In genomic region chr12:32381011-32381410, GRCm38 (mm10) we compare ENCODE assay signal across 9 mouse cellular contexts. TPM values are rescaled to one million over a fixed set of nuclear protein-coding genes. Genes with fewer than 3 reads are reported as not detected.
DNase-seq lines count a peak whose midpoint lies in the region; ATAC-seq and TF ChIP-seq lines count a peak whose summit lies in the region.
"Had no signal": no experiment of that assay in that cellular context is flagged by ENCODE, and none has a peak within 500 bp of the region (broad histone marks: within the 10 kb centered on the region; RNA-seq: fewer than 3 reads in every experiment).

No protein-coding gene starts in this region.

- no peak for TF ChIP-seq POLR2A in myocyte (IDR thresholded peaks at IDR 0.05; ENCODE audit: insufficient read length, low read depth)

- no peak overlapping the region for H3K27ac ChIP-seq in left cerebral cortex, adult 2 months
- no peak overlapping the region for H3K27ac ChIP-seq in embryonic facial prominence, embryonic 14.5 days (replicated peaks; ENCODE audit: low read depth, low read length)
- no peak overlapping the region for H3K27ac ChIP-seq in intestine, embryonic 16.5 days (ENCODE audit: low read length)

- H3K4me3 ChIP-seq in left cerebral cortex, adult 2 months, result peak overlapping the region; percentile 89
- H3K4me3 ChIP-seq in embryonic facial prominence, embryonic 14.5 days (ENCODE audit: low read depth, low read length), result peak overlapping the region; percentile 88
- peak overlapping the region; percentile 45 for H3K4me3 ChIP-seq in intestine, embryonic 16.5 days (ENCODE audit: low read length)
- H3K4me3 ChIP-seq in myocyte, result no peak overlapping the region

- 77% methylated on average over 2 of the region's 2 CpGs for WGBS in embryonic facial prominence, embryonic 14.5 days
- 85% methylated on average over 2 of the region's 2 CpGs for WGBS in intestine, embryonic 16.5 days

- no peak for TF ChIP-seq CTCF in left cerebral cortex, adult 2 months (IDR thresholded peaks at IDR 0.05)

- H3K9ac ChIP-seq in embryonic facial prominence, embryonic 14.5 days (ENCODE audit: low read depth, low read length), result no peak overlapping the region
- H3K9ac ChIP-seq in intestine, embryonic 16.5 days (ENCODE audit: low read depth, low read length), result no peak overlapping the region

- peaks cover 14% of the 10 kb centered on the region for H3K79me2 ChIP-seq in myocyte (ENCODE audit: control insufficient read depth, insufficient read depth)

- H3K36me3 ChIP-seq in embryonic facial prominence, embryonic 14.5 days (ENCODE audit: control insufficient read depth, insufficient read depth, low read length), result 0 out of 2 replicates have a peak, but pooled peaks cover 4% of the 10 kb centered on the region
- no peaks in the 10 kb centered on the region for H3K36me3 ChIP-seq in intestine, embryonic 16.5 days (ENCODE audit: control insufficient read depth, insufficient read depth, low read length)
- H3K36me3 ChIP-seq in myocyte (ENCODE audit: control insufficient read depth, insufficient read depth), result no peaks in the 10 kb centered on the region

- intact Hi-C loops in left cerebral cortex, adult 2 months (cut with DNase I), result no loop called here
- intact Hi-C loops in left cerebral cortex, postnatal 10 days (cut with DNase I), result loop anchor here (5.0 to 10.0 kb wide), 2 partner anchors 89 to 406 kb away; no protein-coding TSS in a partner anchor

- no peak overlapping the region for H3ac ChIP-seq in myocyte (ENCODE audit: control insufficient read depth, insufficient read length)

- no peaks in the 10 kb centered on the region for H3K9me3 ChIP-seq in embryonic facial prominence, embryonic 14.5 days (ENCODE audit: control insufficient read depth, low read length)
- H3K9me3 ChIP-seq in intestine, embryonic 16.5 days (ENCODE audit: control insufficient read depth, low read length), result no peaks in the 10 kb centered on the region

- ATAC-seq in embryonic facial prominence, embryonic 14.5 days (ENCODE audit: low read depth), result no peak
- ATAC-seq in intestine, embryonic 16.5 days, result no peak
- ATAC-seq: Patski had no signal

- H3K4me1 ChIP-seq in embryonic facial prominence, embryonic 14.5 days (ENCODE audit: control insufficient read depth, insufficient read depth, low read length), result peaks cover 17% of the 10 kb centered on the region
- peaks cover 4% of the 10 kb centered on the region for H3K4me1 ChIP-seq in intestine, embryonic 16.5 days (ENCODE audit: control insufficient read depth, insufficient read depth, low read length)

- H3K4me2 ChIP-seq in embryonic facial prominence, embryonic 14.5 days (ENCODE audit: low read depth, low read length), result peak overlapping the region; percentile 74
- H3K4me2 ChIP-seq in intestine, embryonic 16.5 days (ENCODE audit: low read depth, low read length), result peak overlapping the region; percentile 65
- peak overlapping the region; percentile 98 for H3K4me2 ChIP-seq in myocyte (ENCODE audit: low read depth)

- no peak for DNase-seq in left cerebral cortex, adult 2 months (ENCODE audit: extremely low spot score in 1 of 2, low spot score in 2 of 2)
- DNase-seq in left cerebral cortex, postnatal 10 days (ENCODE audit: extremely low spot score in 1 of 2, low spot score in 2 of 2), result no peak
- no peak for DNase-seq in embryonic facial prominence, embryonic 14.5 days (ENCODE audit: low spot score)
- no peak for DNase-seq in MN1 (ENCODE audit: low spot score)
- no peak for DNase-seq in right cerebral cortex, postnatal 25 days
- no peak for DNase-seq in thymus, postnatal 36 days

- no peaks in the 10 kb centered on the region for H3K27me3 ChIP-seq in embryonic facial prominence, embryonic 14.5 days (replicated peaks; ENCODE audit: control insufficient read depth, insufficient read depth, low read length)
- no peaks in the 10 kb centered on the region for H3K27me3 ChIP-seq in intestine, embryonic 16.5 days (replicated peaks; ENCODE audit: control insufficient read depth, insufficient read depth, low read length)
- H3K27me3 ChIP-seq in myocyte (ENCODE audit: control insufficient read depth, insufficient read depth, insufficient read length), result no peaks in the 10 kb centered on the region
- H3K27me3 ChIP-seq: Patski had no signal

TF ChIP-seq in myocyte, 11 proteins besides CTCF, POLR2A, EP300 and RAD21:
- no peak for TF ChIP-seq POLR2AphosphoS2 (IDR thresholded peaks at IDR 0.05; ENCODE audit: insufficient read length, low read depth)
- TF ChIP-seq CEBPB (IDR thresholded peaks at IDR 0.05; ENCODE audit: insufficient read depth, poor library complexity, severe bottlenecking), result no peak
- TF ChIP-seq TCF12 (IDR thresholded peaks at IDR 0.05; ENCODE audit: insufficient read depth, poor library complexity, severe bottlenecking), result no peak
- TF ChIP-seq E2F4 (IDR thresholded peaks at IDR 0.05; ENCODE audit: insufficient read depth), result no peak
- TF ChIP-seq SRF (IDR thresholded peaks at IDR 0.05; ENCODE audit: control insufficient read depth, insufficient read length, low read depth), result no peak

RNA-seq across cellular contexts. Expression of gene Ccdc71l, which starts 2.5 kb away (rescaled TPM):
- total RNA-seq in left cerebral cortex, adult 2 months (2021), result 10 to 100 TPM; 13.0 to 13.1 TPM
- 10 to 100 TPM; 15.2 to 15.9 TPM for total RNA-seq in left cerebral cortex, postnatal 10 days (2021)
- polyA plus RNA-seq in embryonic facial prominence, embryonic 14.5 days (2014; fragmentation: Nextera tagmentation; extraction: Ambion mirVana), result 6.2 and 6.4 TPM in 2 replicates
- 2.1 and 2.2 TPM in 2 replicates for polyA plus RNA-seq in intestine, embryonic 16.5 days (2015; fragmentation: Nextera tagmentation; extraction: Ambion mirVana)
- 3.0 TPM for polyA plus RNA-seq in myocyte (2012; fragmentation: generic; extraction: Trizol)
